Mouse (Mus musculus): Measurements from ENCODE around the gene Iffo2.

Gene Iffo2

DNA sequence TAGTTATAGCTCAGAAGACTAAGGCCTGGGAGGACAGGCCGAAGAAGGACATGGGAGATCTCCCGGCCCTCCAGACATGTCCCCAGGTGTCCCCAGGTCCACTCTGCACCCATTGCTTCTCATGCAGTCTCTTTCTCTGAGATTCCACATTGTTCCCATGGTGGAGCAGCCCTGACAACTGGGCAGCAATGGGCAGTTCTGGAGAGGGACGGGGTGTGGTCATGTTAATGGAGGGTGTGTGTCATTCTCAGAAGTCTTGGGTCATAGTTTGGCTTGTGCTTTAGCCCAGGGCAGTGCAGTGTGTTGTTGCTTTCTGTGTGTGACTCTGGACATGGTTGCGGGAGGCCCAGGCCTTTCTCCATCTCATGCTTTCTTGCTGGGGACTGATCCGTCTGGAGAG, 76.4 kb downstream of the Iffo2 start:
- DNase-seq (ENCODE audit: low read depth) = no peak

DNA sequence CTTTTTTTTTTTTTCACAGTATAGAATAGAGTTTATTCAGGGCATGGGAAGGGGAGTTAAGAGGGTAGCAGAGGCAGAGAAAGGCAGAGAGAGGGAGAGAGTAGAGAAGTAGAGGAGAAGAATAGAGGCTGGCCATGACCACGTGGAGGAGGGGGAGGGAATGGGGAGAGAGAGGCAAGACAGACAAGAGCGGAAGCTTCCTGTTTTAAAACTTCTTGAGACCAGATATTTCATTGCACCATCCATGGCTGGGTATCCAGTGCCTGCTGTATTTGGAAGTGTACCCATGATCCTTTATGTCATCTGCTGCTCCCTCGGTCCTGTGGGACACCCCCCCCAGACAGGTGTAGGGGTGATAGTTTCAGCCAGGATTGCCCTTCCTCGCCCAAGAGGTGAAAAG, 78.6 kb downstream of the Iffo2 start:
- DNase-seq (ENCODE audit: low read depth) = no peak

DNA sequence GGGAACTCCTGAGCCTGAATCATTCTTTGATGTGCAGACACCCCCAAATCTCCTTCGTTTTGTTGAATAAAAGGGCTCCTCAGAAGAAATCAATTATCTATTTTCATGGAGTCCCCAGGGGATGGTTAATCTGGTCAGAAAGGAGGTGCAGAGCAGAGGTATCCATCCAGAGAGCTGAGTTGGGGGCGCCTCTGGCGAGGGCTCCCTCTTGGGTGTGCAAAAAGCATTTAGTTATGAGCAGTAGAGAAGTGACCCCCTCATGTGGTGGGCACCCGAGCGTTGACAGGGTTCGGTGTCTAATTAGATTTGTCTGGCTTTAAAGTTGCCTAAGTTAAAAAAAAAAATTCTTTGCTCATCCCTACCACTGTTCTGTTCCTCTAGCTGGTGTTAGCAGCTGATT, 80.6 kb downstream of the Iffo2 start:
- peak; percentile 37 for DNase-seq (ENCODE audit: low read depth)

DNA sequence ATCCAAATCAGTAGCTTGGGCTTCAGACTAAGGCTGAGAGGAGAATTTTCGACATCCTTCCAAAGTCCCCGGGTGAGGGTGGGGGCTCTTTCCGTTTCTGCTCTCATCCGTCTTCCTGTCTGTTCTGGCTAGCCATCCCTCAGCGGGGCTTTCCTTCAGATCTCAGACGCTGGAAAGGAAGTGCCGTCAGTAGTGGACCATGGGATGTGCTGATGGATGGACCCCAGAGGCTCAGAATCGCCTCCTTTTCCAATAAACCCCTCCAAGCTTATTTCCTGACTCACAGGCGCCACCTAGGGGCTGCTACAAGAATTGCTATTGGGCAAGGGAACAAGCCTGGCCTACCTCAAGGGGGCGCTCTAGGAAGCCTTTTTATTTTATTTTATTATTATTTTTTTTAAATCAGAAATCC, 81.2 kb downstream of the Iffo2 start:
- DNase-seq (ENCODE audit: low read depth) = peak; percentile 90

DNA sequence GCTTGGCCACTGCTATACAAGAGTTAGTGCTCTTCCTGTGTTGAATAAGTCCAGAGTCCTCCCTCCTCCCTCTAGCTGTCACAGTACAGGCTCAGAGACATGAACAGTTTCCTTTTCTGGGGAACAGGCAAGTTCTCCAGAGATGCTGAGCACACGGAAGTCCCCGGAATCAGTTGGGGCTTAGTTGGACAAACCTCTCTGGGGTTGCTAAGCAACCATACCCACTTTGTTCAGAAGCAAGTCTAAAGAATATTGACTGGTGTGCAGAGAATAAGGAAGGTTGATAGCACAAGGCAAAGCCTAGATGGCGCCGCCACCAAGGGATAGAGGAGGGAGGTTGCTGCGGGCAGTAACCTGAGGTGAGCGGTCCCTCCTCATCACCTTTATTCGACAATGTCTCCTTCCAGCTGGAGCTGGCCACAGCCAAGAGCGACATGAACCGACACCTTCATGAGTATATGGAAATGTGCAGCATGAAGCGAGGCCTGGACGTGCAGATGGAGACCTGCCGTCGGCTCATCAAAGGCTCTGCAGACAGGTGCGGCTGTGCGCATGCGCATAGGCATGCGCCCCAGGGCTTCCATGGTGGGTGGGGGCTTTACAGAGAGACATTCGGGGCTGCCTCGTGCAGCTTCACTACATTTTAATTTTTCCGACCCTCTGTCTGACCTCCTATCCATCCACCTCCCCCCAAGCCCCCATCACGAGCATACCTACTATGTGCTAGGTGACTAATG, 84.3 kb downstream of the Iffo2 start:
- no peak for DNase-seq (ENCODE audit: low read depth)

DNA sequence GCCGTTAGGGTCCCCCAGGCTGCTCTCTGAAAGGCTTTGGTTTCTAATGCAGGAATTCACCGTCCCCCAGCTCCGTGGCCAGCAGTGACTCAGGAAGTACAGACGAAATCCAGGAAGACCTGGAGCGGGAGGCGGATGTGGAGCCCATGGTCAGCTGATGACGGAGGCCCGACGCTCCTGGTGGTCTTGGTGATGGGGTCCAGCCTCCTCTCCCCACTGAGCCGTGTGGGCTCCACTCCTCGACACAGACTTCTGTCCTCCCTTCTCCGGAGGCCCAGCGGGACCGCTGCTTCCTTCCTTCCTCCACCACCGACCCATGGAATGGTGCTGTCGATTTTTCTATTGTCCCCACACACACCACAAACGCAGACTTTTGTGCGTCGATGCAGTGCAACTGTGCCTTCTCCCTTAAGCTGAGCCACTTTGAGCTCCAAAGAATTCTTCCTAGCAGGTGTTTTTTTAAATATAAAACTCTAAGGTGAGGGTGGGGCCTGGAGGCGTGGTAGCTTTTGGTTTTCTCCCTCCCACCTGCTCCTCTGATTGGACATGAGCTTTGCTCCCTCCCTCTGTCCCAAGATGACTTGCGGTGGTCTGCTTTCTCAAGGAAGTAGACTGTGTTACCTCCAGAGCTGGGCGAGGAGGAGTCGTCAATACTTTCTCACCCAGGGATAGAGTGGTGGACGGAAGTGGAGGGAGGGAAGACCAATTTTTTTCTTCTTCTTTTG, 86.1 kb downstream of the Iffo2 start:
- peak; percentile 88 for DNase-seq (ENCODE audit: low read depth)

DNA sequence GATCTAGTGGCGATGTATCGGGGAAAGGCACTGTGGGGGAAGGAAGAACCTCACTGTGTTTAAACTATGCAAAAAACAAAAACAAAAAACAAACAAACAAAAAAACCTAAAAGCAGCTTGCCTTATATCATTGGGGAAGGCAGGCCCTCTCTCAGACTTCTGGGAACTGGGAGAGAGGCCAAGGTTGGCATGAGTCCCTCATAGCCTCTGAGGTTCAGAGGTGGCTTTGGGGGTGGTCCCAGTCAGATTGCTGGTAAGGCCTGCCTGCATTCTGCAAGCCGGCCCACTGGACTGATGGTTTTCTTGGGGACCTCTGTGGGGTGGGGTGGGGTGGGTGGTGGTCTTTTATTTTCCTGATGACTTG, 86.6 kb downstream of the Iffo2 start:
- DNase-seq (ENCODE audit: low read depth) = no peak

DNA sequence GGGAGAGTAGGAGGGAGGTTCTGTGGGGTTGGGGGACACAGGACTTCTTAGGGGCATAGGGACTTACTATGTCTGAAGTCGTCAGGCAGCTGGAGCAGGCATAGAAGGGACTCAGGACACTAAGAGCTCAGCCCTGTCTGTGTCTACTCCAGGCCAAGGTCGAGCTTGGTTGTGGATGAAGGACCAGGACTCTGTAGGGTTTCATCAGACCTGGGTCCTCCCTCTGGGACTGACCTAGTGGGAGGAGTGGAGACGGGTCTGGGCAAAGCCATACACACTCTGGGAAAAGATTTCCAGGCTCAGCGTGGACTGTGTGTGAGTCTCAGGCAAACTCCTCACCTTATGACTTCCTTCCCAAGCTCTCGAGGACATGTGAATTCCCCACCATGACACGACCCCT, 89.4 kb downstream of the Iffo2 start:
- no peak for DNase-seq (ENCODE audit: low read depth)

DNA sequence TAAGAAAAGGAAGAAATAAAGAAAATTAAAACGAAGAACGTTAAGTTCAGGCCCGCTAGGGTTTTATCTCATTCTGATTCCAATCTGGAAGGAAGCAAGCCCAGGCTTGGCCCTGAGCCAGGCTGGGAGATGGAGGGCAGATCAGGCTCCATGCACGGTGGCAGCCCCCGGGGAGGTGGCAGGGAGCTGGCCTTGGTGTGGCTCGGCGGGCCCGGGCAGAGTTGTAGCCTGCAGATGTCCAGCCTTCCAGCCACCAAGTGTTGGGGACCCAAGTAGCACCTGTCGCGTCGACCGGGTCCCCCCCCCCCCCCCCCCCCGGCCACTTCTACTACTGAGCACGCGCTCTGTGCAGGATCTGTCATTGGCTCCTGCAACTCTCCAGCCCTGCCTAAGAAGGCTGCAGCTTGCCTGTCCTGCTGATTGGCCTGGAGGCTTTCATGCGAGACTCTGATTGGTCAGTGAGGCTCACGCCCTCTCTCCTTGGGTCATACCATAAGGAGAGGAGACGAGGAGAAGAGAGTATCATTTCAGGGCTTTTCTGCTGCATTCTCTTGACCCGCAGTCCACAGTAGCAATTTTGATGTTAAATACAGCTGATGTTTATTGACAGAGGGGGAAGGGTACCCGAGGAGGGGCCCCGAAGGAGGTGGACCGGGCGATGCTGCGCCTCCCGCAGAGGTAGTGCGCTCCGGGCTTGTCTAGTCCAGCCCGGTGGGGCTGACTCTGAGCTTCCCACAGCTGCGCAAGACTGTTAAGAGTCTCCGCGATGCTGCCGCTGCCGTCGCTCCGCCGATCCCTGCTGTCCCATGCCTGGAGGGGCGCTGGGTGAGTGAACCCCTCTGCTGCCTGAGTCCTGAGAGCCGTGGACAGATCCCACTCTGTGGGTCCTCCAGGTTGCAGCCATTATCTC, 92.3 kb downstream of the Iffo2 start, which contains the start of gene Aldh4a1:
TSS of gene Aldh4a1 (plus strand) at position 494 of the 910 bp plus-strand sequence.
- peak; percentile 97 for DNase-seq (ENCODE audit: low read depth)

DNA sequence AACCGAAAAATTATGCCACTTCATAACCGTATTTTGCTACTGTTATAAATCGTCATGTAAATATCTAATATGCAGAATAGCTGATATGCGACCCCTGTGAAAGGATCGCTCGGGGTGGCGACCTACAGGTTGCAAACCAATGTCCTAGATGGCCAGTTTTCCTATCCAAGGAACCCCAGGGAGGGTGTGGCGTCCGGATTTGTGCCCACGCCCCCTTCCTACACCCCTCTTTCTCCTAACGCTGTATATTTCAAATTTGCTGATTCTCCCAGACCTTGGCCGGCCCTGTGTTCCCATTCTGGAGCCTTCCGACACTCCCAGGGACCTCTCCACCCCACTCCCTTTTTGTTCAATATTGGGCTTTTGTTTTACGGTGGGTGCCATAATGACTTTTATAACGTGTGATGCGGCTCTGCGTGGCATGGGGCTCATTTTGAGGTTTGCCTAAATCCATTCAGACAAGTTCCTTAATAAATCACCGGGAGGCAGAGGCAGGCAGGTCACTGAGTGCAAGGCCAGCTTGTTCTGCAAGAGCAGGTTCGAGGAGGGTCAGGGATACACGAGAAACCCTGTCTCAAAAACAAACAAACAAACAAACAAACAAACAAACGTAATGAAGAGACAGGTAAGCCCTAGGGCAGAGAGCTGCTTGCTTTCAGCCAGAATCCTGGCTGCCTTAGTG, 93.2 kb downstream of the Iffo2 start:
- no peak for DNase-seq (ENCODE audit: low read depth)

DNA sequence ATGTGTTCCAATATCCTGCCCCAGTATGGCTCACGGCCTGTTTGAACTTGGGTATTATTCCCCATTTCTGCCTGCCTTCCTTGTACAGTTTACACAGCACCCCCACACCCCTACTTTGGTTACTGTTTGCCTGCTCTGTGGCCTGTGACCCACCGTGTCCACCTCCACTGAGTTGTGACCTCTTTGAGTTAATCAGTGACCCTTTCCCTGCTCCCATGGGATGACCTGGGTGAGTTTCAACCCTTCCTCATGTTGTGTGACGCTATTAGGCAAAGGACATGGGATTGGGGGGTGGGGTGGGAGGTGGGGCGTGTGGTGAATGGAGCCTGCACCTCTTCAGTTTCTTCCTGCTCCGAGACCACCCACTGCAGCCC, 93.8 kb downstream of the Iffo2 start:
- DNase-seq (ENCODE audit: low read depth) = no peak

DNA sequence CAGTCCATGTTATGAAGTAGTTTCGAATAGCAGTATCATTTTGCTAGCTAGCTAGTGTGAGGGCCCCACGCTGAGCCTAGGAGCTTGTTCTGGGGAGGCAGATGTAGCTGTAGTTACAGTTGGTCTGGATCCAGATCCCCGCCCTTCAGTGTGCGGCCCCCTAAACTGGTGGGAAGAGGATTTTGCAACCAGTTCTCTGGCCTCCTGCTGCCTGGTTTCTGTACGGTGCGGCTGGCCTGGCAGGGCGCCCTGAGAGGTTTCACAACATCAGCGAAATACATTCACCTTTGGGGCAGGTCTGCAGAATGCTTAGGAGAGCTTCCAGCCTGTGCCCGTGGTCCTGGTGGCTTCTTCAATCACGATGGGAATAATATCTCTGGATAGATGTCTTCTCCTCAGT, 94.4 kb downstream of the Iffo2 start:
- no peak for DNase-seq (ENCODE audit: low read depth)

DNA sequence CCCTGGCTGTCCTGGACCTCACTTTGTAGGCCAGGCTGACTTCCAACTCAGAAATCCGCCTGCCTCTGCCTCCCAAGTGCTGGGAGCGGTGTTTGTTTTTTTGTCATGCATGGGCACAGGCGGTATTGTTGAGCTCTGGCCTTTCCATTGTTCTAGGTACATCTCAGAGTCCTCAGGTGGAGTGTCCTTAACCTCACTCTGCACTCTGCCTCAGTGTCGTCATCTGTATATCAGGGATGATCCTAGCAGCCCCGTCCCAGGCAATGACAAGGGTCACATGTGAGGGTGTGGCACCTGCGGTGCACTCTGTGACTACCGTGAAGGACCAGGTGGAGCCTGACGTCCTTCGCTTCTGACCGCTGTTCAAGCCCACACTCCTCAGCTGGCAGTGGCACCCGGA, 97.0 kb downstream of the Iffo2 start:
- DNase-seq (ENCODE audit: low read depth) = no peak

DNA sequence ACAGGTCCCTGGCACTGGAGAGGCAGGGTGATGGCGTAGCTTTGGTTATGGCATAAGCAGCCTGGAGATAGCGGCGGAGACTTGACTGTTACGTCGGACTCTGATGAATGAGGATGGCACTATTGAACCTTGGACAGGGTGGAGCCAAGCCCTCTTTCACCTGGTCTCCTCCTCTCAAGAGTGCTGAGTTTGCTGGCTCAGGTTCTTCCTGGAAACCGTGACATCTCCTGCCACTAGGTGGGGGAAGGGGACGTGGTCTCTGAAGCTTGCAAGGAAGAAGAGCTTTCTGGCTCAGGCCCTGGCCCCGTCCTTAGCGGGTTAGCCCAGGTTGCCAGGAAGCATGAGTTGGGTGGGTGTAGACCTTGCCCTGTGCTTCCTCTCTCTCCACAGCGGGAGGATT, 99.8 kb downstream of the Iffo2 start:
- no peak for DNase-seq (ENCODE audit: low read depth)

DNA sequence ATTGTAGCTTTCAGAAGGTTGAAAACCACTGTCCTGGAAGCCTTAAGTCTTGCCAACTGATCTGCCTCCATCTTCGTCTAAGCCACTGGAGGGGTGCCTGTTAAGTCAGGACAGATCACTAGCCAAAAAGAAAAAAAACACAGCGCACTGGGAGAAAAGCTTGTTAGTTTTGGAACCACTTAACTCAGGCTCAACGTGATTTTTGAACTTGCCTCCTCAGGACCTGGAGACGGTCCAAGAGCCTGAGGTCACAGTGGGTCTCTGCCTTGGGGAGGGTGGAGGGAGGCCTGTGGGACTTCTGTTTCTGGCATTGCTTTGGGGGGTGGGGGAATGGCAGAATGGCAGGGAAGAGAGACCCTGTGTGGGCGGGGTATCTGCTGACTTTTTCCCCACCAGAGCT, 100.8 kb downstream of the Iffo2 start:
- no peak for DNase-seq (ENCODE audit: low read depth)

DNA sequence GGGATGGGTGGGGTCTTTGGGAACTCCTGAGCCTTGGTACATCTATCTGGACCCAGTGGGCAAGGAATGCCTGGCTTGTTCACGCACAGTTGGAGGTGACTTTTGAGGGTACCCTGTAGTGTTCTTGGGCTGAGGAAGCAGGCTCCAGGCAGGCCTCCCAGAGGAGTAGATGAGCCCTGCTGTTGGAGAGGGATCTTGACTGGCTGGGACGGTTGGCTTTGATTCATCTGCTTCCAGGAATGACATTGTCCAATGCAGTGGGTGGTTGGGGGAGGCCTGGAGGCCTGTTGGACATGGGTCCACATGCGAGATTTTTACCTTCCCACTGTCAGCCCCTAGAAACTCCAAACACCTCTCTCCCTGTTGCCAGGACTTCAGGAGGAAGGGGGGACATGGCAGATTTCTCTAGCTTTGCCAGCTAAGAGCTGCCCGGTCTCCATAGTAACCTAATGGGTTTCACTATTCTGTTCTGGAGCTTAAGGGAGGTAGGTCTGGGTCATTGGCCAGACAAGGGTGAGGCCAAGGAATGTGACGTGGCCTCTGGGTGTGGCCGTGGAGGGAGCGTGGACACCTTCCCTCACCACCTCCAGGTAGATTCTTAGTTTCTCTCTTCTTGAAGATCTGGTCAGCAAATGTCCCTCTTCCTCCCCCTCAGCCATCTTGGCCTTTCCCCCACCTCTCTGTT, 101.4 kb downstream of the Iffo2 start:
- no peak for DNase-seq (ENCODE audit: low read depth)

DNA sequence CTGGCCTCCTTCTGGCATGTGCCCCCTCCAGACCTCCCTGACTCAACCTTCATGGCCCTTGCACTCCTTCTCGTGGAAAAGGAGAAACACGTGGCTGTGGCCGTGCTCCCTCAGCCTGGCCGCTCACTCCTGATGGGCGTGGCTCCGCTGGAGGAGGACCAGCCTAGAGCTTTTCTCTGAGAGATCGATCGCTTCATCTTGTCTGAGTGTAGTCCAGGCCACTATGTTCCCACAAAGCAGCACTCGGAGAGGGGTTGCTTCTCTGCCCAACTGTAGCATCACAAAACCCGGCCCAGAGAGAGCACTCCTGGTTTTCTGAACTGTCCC, 101.9 kb downstream of the Iffo2 start:
- no peak for DNase-seq (ENCODE audit: low read depth)

DNA sequence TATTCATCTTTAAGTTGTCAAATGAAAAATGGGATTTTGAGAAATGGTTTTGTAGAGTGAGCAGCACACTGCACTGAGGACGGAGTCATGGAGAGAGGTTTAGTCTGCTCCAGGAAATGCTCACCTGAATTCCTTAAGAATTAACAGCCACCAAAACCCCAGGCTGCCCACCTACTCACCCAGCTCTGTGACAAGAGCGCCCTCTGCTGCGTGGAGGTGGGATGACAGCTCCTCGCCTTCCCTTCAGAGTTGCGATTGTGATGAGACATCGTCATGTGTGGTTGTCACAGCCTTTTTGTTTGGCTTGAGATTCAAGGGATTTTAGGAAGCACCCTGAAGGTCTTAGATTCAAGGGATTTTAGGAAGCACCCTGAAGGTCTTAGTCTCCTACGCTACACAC, 106.0 kb downstream of the Iffo2 start:
- peak; percentile 76 for DNase-seq (ENCODE audit: low read depth)

DNA sequence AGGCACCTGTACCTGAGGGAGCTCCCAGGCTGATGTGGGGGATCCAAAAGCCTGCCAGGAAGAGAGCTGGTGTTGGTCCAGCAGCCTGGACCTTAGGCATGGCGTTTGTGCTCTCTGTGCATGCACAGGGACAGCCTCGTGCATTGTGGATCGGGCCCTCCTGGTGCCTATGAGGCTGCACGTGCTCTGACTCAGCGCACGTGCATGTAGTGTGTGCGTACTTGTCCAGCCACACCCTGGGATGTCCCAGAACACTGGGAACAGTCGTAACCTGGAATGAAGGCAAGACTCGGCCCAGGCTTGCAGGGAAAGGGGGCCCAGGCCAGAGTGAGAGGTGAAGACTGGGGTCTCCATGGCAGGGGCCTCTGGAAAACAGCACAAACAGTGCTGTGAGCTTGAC, 107.5 kb downstream of the Iffo2 start:
- DNase-seq (ENCODE audit: low read depth) = no peak

DNA sequence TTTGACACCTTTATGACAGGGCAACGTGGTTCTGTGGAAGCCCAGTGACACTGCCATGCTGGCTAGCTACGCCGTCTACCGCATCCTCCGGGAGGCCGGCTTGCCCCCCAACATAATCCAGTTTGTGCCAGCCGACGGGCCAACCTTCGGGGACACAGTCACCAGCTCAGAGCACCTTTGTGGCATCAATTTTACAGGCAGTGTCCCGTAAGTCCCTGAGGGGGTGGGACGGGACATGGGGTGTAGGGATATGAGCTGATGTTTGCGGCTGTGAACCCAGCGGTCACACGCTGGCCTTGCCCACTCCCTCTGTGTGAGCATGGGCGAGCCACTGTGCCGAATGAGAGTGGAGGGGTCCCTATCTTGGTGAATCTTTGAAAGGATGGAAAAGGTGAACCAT, 108.0 kb downstream of the Iffo2 start:
- no peak for DNase-seq (ENCODE audit: low read depth)

DNA sequence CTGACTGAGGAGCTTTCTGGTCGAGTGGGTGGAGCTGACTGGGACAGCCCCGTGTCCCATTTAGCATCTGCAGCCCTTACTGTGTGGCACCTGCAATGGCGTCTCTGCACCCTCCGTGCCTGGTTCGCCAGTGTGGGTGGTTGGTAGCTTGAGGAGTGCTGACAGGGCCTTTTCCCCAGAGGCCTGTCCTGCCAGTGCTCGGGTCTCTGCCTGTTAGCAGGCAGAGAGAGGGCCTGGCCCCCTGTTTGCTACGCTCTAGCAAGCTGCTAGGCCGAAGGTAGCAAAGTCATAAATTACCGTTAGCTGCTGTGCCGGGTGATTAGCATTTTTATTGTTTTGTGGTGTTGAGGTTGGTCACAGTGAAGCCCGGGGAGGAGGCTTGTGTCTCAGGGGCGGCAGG, 109.5 kb downstream of the Iffo2 start:
- no peak for DNase-seq (ENCODE audit: low read depth)

DNA sequence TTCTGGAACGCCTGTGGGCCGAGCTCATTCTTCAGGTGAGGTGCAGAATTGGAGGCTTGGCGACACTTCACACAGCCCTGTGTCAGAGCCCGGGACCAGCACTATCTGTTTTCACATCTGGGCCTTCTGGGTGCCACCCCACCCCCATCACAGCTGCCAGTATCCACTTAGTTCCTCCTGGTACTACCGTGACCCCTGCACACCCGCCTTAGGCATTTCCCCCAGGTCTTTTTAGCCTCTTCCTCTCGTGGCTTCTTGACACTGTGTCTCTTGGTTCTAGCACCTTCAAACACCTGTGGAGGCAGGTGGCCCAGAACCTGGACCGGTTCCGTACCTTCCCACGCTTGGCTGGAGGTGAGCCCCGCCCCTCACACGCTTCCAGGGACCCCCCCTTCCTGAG, 110.0 kb downstream of the Iffo2 start:
- DNase-seq (ENCODE audit: low read depth) = no peak
